Mouse (Mus musculus): ENCODE results near the gene Olfr1270.

- no peak for TF ChIP-seq GATA1 (IDR thresholded peaks at IDR 0.05; ENCODE audit: borderline replicate concordance, low read length)
- no peak for TF ChIP-seq FLI1 (IDR thresholded peaks at IDR 0.05; ENCODE audit: low read length)
Observed at GRCm38 (mm10) chr2:90142196-90142595, 10.7 kb downstream of the Olfr1270 start, which contains the start of gene Olfr32.

Measured in megakaryocyte, embryonic 14.5 days (primary cell).